Mouse (Mus musculus) intestine, embryonic 14.5 days (tissue): ENCODE results near the gene Zic1. TPM values are rescaled to one million over a fixed set of nuclear protein-coding genes. Genes with fewer than 3 reads are reported as not detected.

ENCODE experiments used
- ATAC-seq: fragments of 200-750 bp; cut with Nextera tagmentation; replicated peaks from 2 replicates; pipeline ENCODE4 v1.8.0; 2017; ENCODE audit warnings: low read depth, moderate number of reproducible peaks, moderate TSS enrichment, moderate library complexity; ENCODE audit not compliant: low FRiP score, low TSS enrichment
- DNase-seq: peaks from one replicate; pipeline ENCODE4 v3.0.0-alpha.2; 2018; ENCODE audit warnings: low spot score
- H3K27ac ChIP-seq: fragments of 300-500 bp; sonication (generic); 2 replicates; pipeline ENCODE4 v1.5.1; 2014; ENCODE audit warnings: low read depth, mild to moderate bottlenecking, control low read depth
- H3K27me3 ChIP-seq: fragments of 300-500 bp; sonication (generic); replicated peaks from 2 replicates; pipeline ENCODE4 v1.6.1; 2014; ENCODE audit warnings: low read length, control low read depth; ENCODE audit not compliant: control insufficient read depth, insufficient read depth
- H3K36me3 ChIP-seq: fragments of 300-500 bp; sonication (generic); 2 replicates; pipeline ENCODE4 v1.6.1; 2014; ENCODE audit warnings: low read length, control low read depth; ENCODE audit not compliant: control insufficient read depth, insufficient read depth
- H3K4me1 ChIP-seq: fragments of 300-500 bp; sonication (generic); replicated peaks from 2 replicates; pipeline ENCODE4 v1.6.1; 2014; ENCODE audit warnings: low read length, control low read depth, mixed read lengths; ENCODE audit not compliant: control insufficient read depth, insufficient read depth
- H3K4me2 ChIP-seq: fragments of 300-500 bp; sonication (generic); 2 replicates; pipeline ENCODE4 v1.6.1; 2014; ENCODE audit warnings: low read length
- H3K4me3 ChIP-seq: fragments of 300-500 bp; sonication (generic); 2 replicates; pipeline ENCODE4 v1.5.1; 2014; ENCODE audit warnings: low read depth, low read length, control low read depth, mixed read lengths
- H3K9ac ChIP-seq: fragments of 300-500 bp; sonication (generic); 2 replicates; pipeline ENCODE4 v1.6.1; 2014; ENCODE audit warnings: mild to moderate bottlenecking, low read length
- H3K9me3 ChIP-seq: fragments of 300-500 bp; sonication (generic); 2 replicates; pipeline ENCODE4 v1.6.1; 2016; ENCODE audit warnings: low read length, control low read depth; ENCODE audit not compliant: control insufficient read depth
- WGBS: fragments of 180-500 bp; shearing (Covaris S2); extraction: QIAGEN DNeasy Blood & Tissue Kit; methylation state at CpG from one replicate; pipeline ENCODE4 v1.1.7; 2014; 5-methylcytosine and 5-hydroxymethylcytosine counted together
- polyA plus RNA-seq: library from polyadenylated mRNA; unstranded; fragments of >200 nt; fragmentation: Nextera tagmentation; extraction: Ambion mirVana; gene quantifications from 2 replicates; pipeline ENCODE4 v1.2.1, GENCODE M21; 2014

Zic1 gene
- polyA plus RNA-seq, 1 experiment from 2014 or later, result not detected

GRCm38 (mm10) chr9:91366999-91367811, 1.6 kb upstream of the Zic1 start:
- Histone ChIP-seq H3K27ac (no peak overlapping the region), H3K27me3 (peaks cover 98% of the 10 kb centered on the region), H3K4me1 (no peaks in the 10 kb centered on the region; the same call in 1 of the 2 replicates), H3K4me3 (no peak overlapping the region), H3K9me3 (no peaks in the 10 kb centered on the region), H3K9ac (no peak overlapping the region), H3K36me3 (no peaks in the 10 kb centered on the region), H3K4me2 (no peak overlapping the region)
- ATAC-seq, result no peak
- peak; percentile 55 for DNase-seq
- 1% methylated on average over 30 of the region's 30 CpGs for WGBS

- DNase-seq (no peak), ATAC-seq (no peak)
- Histone ChIP-seq H3K4me1 (no peaks in the 10 kb centered on the region; the same call in 1 of the 2 replicates), H3K9me3 (no peaks in the 10 kb centered on the region), H3K4me2 (no peak overlapping the region), H3K36me3 (no peaks in the 10 kb centered on the region), H3K9ac (no peak overlapping the region), H3K4me3 (no peak overlapping the region), H3K27ac (no peak overlapping the region), H3K27me3 (peaks cover 98% of the 10 kb centered on the region)
- WGBS, result 1% methylated on average over 18 of the region's 18 CpGs
Observed at GRCm38 (mm10) chr9:91366226-91366998, 802 bp upstream of the Zic1 start.

- 0% methylated on average over 37 of the region's 42 CpGs for WGBS
- H3K4me1 ChIP-seq, result no peaks in the 10 kb centered on the region; the same call in 1 of the 2 replicates
- no peak overlapping the region for H3K9ac ChIP-seq
- H3K4me3 ChIP-seq, result 0 out of 2 replicates have a peak overlapping the region, but pooled peaks have one; percentile 13
- ATAC-seq (peak; percentile 43), DNase-seq (no peak)
- H3K4me2 ChIP-seq, result peak overlapping the region; percentile 18
- H3K9me3 ChIP-seq, result no peaks in the 10 kb centered on the region
- no peaks in the 10 kb centered on the region for H3K36me3 ChIP-seq
- H3K27ac ChIP-seq, result no peak overlapping the region
- peaks cover 98% of the 10 kb centered on the region for H3K27me3 ChIP-seq
Observed at GRCm38 (mm10) chr9:91364971-91365501, 574 bp downstream of the Zic1 start.

GRCm38 (mm10) chr9:91364127-91364970, 1.3 kb downstream of the Zic1 start:
- DNase-seq, result peak; percentile 77
- Histone ChIP-seq H3K4me1 (no peaks in the 10 kb centered on the region; the same call in 1 of the 2 replicates), H3K9ac (no peak overlapping the region), H3K4me3 (peak overlapping the region; percentile 13), H3K27ac (no peak overlapping the region), H3K9me3 (no peaks in the 10 kb centered on the region), H3K4me2 (peak overlapping the region; percentile 18), H3K27me3 (peaks cover 98% of the 10 kb centered on the region), H3K36me3 (no peaks in the 10 kb centered on the region)
- under 1% methylated on average over 77 of the region's 77 CpGs for WGBS
- ATAC-seq, result peak; percentile 59

- no peak for DNase-seq
- peaks cover 98% of the 10 kb centered on the region for H3K27me3 ChIP-seq
Observed at GRCm38 (mm10) chr9:91363814-91364126, 1.8 kb downstream of the Zic1 start.

GRCm38 (mm10) chr9:91363011-91363730, 2.4 kb downstream of the Zic1 start:
- Histone ChIP-seq H3K4me3 (no peak overlapping the region), H3K36me3 (no peaks in the 10 kb centered on the region), H3K4me1 (no peaks in the 10 kb centered on the region; the same call in 1 of the 2 replicates), H3K27ac (no peak overlapping the region), H3K4me2 (no peak overlapping the region), H3K27me3 (peaks cover 95% of the 10 kb centered on the region), H3K9ac (no peak overlapping the region), H3K9me3 (no peaks in the 10 kb centered on the region)
- ATAC-seq (no peak), DNase-seq (peak; percentile 50)
- 3% methylated on average over 14 of the region's 14 CpGs for WGBS

More at GRCm38 (mm10) chr9:91363814-91364126, 1.8 kb downstream of the Zic1 start:
- H3K4me1 ChIP-seq, result no peaks in the 10 kb centered on the region; the same call in 1 of the 2 replicates
- no peak overlapping the region for H3K4me2 ChIP-seq
- H3K4me3 ChIP-seq, result no peak overlapping the region
- H3K9ac ChIP-seq, result no peak overlapping the region
- ATAC-seq, result no peak
- no peak overlapping the region for H3K27ac ChIP-seq
- WGBS, result under 1% methylated on average over 7 of the region's 7 CpGs
- H3K36me3 ChIP-seq, result no peaks in the 10 kb centered on the region
- no peaks in the 10 kb centered on the region for H3K9me3 ChIP-seq

- under 1% methylated on average over 43 of the region's 45 CpGs for WGBS
- Histone ChIP-seq H3K27me3 (peaks cover 96% of the 10 kb centered on the region), H3K4me2 (peak within 1 kb of the TSS; percentile 38), H3K27ac (no peak within 1 kb of the TSS), H3K9ac (no peak within 1 kb of the TSS), H3K9me3 (no peaks in the 10 kb centered on the region), H3K4me1 (no peaks in the 10 kb centered on the region; the same call in 1 of the 2 replicates), H3K4me3 (peak within 1 kb of the TSS; percentile 19), H3K36me3 (no peaks in the 10 kb centered on the region)
- DNase-seq (peak; percentile 81), ATAC-seq (no peak)
Observed at GRCm38 (mm10) chr9:91361856-91362601, 3.6 kb downstream of the Zic1 start, which contains the start of gene Zic4. Gene Zic4 (plus strand): TSS chr9:91362413.
